Mouse (Mus musculus): ENCODE data around the gene Spata32. TPM values are rescaled to one million over a fixed set of nuclear protein-coding genes. Genes with fewer than 3 reads are reported as not detected.

Spata32 gene
- polyA plus RNA-seq, 1 experiment: not detected

- TF ChIP-seq TAL1 (IDR thresholded peaks at IDR 0.05; ENCODE audit: low read length) (no peak), GATA1 (IDR thresholded peaks at IDR 0.05; ENCODE audit: low read length) (no peak)
- Histone ChIP-seq H3K9me3 (ENCODE audit: control insufficient read depth, low read length) (no peaks in the 10 kb centered on the region), H3K36me3 (ENCODE audit: control insufficient read depth) (no peaks in the 10 kb centered on the region), H3K4me1 (ENCODE audit: control insufficient read depth) (peaks cover 14% of the 10 kb centered on the region), H3K4me3 (replicated peaks) (no peak overlapping the region), H3K27me3 (ENCODE audit: control insufficient read depth) (peaks cover 7% of the 10 kb centered on the region)
Measured at GRCm38 (mm10) chr11:103219259-103219658, 1.0 kb upstream of the Spata32 start.

DNA sequence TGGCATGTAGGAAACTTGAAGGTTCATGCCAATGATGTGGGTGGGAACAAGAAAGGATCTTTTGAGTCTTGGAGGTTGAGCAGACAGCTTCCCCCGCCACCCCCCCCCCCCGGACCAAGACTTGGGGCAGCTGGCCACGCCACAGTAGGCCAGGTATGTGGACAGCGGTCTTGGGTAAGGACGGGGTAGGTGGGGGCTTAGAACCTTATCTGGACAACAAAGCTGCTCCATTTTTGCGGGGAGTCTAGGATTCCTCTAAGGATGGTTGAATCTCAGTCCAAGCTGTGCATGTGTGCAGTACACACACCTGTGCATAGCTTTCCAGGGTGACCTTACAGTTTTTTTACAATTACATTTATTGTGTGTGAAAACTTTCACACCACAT lies 277 bp upstream of the Spata32 start:
- H3K36me3 ChIP-seq (ENCODE audit: control insufficient read depth): no peaks in the 10 kb centered on the region
- TF ChIP-seq GATA1 (IDR thresholded peaks at IDR 0.05; ENCODE audit: low read length): no peak
- TF ChIP-seq TAL1 (IDR thresholded peaks at IDR 0.05; ENCODE audit: low read length): no peak
- peak overlapping the region; percentile 61 for H3K4me3 ChIP-seq (replicated peaks)
- peaks cover 14% of the 10 kb centered on the region for H3K4me1 ChIP-seq (ENCODE audit: control insufficient read depth)
- H3K9me3 ChIP-seq (ENCODE audit: control insufficient read depth, low read length): peaks cover 3% of the 10 kb centered on the region
- peaks cover 7% of the 10 kb centered on the region for H3K27me3 ChIP-seq (ENCODE audit: control insufficient read depth)

DNA sequence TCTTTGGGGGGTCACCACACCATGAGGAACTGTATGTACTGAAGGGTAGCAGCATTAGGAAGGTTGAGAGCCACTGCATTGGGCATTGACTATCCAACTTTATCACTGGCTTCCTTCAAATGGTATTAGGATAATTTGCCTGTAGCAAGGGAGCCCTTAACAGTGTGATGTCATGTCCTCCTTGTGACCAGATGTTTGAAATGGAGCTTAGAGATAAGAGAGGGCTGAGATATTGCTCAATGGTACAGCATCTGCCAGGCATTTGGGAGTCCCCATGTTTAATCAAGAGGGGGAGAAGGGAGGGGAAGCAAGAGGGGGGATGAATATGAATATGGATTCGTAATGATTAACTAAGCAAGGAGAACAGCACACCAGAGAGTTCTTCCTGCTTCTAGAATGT lies 2.9 kb downstream of the Spata32 start:
- TF ChIP-seq TAL1 (IDR thresholded peaks at IDR 0.05; ENCODE audit: low read length): no peak
- no peak for TF ChIP-seq GATA1 (IDR thresholded peaks at IDR 0.05; ENCODE audit: low read length)
- Histone ChIP-seq H3K27me3 (ENCODE audit: control insufficient read depth) (peaks cover 7% of the 10 kb centered on the region), H3K4me3 (replicated peaks) (no peak overlapping the region), H3K36me3 (ENCODE audit: control insufficient read depth) (no peaks in the 10 kb centered on the region), H3K9me3 (ENCODE audit: control insufficient read depth, low read length) (peaks cover 6% of the 10 kb centered on the region), H3K4me1 (ENCODE audit: control insufficient read depth) (peaks cover 14% of the 10 kb centered on the region)

GRCm38 (mm10) chr11:103213712-103214111 lies 4.5 kb downstream of the Spata32 start:
- TF ChIP-seq GATA1 (IDR thresholded peaks at IDR 0.05; ENCODE audit: low read length) (no peak), TAL1 (IDR thresholded peaks at IDR 0.05; ENCODE audit: low read length) (no peak)
- Histone ChIP-seq H3K4me3 (replicated peaks) (no peak overlapping the region), H3K9me3 (ENCODE audit: control insufficient read depth, low read length) (peaks cover 6% of the 10 kb centered on the region), H3K27me3 (ENCODE audit: control insufficient read depth) (peaks cover 7% of the 10 kb centered on the region), H3K36me3 (ENCODE audit: control insufficient read depth) (no peaks in the 10 kb centered on the region), H3K4me1 (ENCODE audit: control insufficient read depth) (peaks cover 14% of the 10 kb centered on the region)

DNA sequence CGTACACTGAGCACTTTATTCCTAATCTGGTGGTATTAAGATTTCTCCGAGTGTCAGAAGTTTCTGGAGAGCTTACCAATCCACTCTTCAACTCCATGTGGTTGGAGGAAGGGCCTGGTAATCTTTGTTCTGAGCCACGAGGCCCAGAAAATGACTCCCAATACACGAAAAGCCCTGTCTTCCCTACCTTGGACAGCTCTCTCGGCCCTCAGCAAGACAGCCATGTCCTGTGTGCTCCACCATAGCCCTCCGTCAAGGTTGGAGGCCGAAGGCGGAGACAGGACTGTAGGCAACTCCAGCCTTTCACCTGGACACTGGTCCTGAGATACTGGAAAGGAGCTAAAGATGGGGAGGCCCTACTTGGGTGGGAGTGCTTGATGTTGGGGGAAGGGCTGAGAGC lies 7.9 kb downstream of the Spata32 start:
- H3K9me3 ChIP-seq (ENCODE audit: control insufficient read depth, low read length): peaks cover 6% of the 10 kb centered on the region
- no peaks in the 10 kb centered on the region for H3K27me3 ChIP-seq (ENCODE audit: control insufficient read depth)
- no peaks in the 10 kb centered on the region for H3K36me3 ChIP-seq (ENCODE audit: control insufficient read depth)
- peaks cover 2% of the 10 kb centered on the region; the same call in 1 of the 2 replicates for H3K4me1 ChIP-seq (ENCODE audit: control insufficient read depth)
- H3K4me3 ChIP-seq (replicated peaks): no peak overlapping the region
- TF ChIP-seq TAL1 (IDR thresholded peaks at IDR 0.05; ENCODE audit: low read length) (no peak), GATA1 (IDR thresholded peaks at IDR 0.05; ENCODE audit: low read length) (no peak)

- H3K36me3 ChIP-seq (ENCODE audit: control insufficient read depth): no peaks in the 10 kb centered on the region
- no peaks in the 10 kb centered on the region for H3K27me3 ChIP-seq (ENCODE audit: control insufficient read depth)
- TF ChIP-seq TAL1 (IDR thresholded peaks at IDR 0.05; ENCODE audit: low read length) (no peak), GATA1 (IDR thresholded peaks at IDR 0.05; ENCODE audit: low read length) (no peak)
Measured at GRCm38 (mm10) chr11:103208458-103208857, 9.8 kb downstream of the Spata32 start, which contains the start of gene 1700023F06Rik. TSS of gene 1700023F06Rik (minus strand) at chr11:103208558.

DNA sequence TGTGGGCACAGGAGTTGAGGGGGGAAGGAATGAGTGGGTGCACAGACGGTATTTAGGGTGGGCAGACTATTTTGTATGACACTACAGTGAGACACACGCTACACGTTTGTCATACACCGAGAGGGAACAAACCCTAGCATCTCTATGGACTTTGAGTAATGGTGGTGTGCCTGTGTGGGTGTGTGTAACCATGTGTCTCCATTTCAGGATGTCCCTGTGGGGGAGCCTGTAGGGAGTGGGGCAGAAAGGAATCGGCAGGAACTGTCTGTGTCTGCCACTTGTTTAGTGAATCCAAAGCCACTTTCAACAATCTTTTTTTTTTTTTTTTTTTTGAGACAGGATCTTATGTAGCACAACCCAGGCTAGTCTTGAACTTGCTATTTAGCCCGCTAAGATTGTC lies 12.0 kb downstream of the Spata32 start:
- no peaks in the 10 kb centered on the region for H3K9me3 ChIP-seq (ENCODE audit: control insufficient read depth, low read length)
- H3K4me3 ChIP-seq (replicated peaks): no peak overlapping the region
- no peaks in the 10 kb centered on the region for H3K4me1 ChIP-seq (ENCODE audit: control insufficient read depth)
- H3K27me3 ChIP-seq (ENCODE audit: control insufficient read depth): 0 out of 2 replicates have a peak, but pooled peaks cover 2% of the 10 kb centered on the region
- TF ChIP-seq GATA1 (IDR thresholded peaks at IDR 0.05; ENCODE audit: low read length): no peak
- TF ChIP-seq TAL1 (IDR thresholded peaks at IDR 0.05; ENCODE audit: low read length): no peak
- H3K36me3 ChIP-seq (ENCODE audit: control insufficient read depth): no peaks in the 10 kb centered on the region

More at GRCm38 (mm10) chr11:103208458-103208857, 9.8 kb downstream of the Spata32 start, which contains the start of gene 1700023F06Rik:
- Histone ChIP-seq H3K9me3 (ENCODE audit: control insufficient read depth, low read length) (peaks cover 2% of the 10 kb centered on the region; the same call in 1 of the 2 replicates), H3K4me3 (replicated peaks) (no peak within 1 kb of the TSS), H3K4me1 (ENCODE audit: control insufficient read depth) (no peaks in the 10 kb centered on the region)

DNA sequence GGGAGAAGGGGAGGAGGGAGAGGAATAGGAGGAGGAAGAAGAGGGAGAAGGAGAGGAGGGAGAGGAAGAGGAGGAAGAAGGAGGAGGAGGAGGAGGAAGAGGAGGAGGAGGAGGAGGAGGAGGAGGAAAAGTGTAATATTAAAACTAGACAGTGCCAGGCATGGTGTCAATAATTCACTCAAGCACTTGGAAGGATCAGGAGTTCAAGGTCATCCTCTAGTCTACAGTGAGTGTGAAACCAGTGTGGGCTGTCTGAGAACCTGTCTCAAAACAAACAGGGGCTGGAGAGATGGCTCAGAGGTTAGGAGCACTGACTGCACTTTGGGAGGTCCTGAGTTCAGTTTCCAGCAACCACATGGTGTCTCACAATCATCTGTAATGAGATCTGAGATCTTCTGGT lies 15.9 kb downstream of the Spata32 start:
- no peaks in the 10 kb centered on the region for H3K36me3 ChIP-seq (ENCODE audit: control insufficient read depth)
- H3K9me3 ChIP-seq (ENCODE audit: control insufficient read depth, low read length): no peaks in the 10 kb centered on the region
- no peak for TF ChIP-seq GATA1 (IDR thresholded peaks at IDR 0.05; ENCODE audit: low read length)
- TF ChIP-seq TAL1 (IDR thresholded peaks at IDR 0.05; ENCODE audit: low read length): no peak
- peaks cover 28% of the 10 kb centered on the region for H3K27me3 ChIP-seq (ENCODE audit: control insufficient read depth)
- no peaks in the 10 kb centered on the region for H3K4me1 ChIP-seq (ENCODE audit: control insufficient read depth)
- H3K4me3 ChIP-seq (replicated peaks): no peak overlapping the region

GRCm38 (mm10) chr11:103201664-103202063 lies 16.6 kb downstream of the Spata32 start:
- TF ChIP-seq TAL1 (IDR thresholded peaks at IDR 0.05; ENCODE audit: low read length) (no peak), GATA1 (IDR thresholded peaks at IDR 0.05; ENCODE audit: low read length) (no peak)
- Histone ChIP-seq H3K36me3 (ENCODE audit: control insufficient read depth) (no peaks in the 10 kb centered on the region), H3K9me3 (ENCODE audit: control insufficient read depth, low read length) (no peaks in the 10 kb centered on the region), H3K27me3 (ENCODE audit: control insufficient read depth) (peaks cover 36% of the 10 kb centered on the region), H3K4me3 (replicated peaks) (no peak overlapping the region), H3K4me1 (ENCODE audit: control insufficient read depth) (no peaks in the 10 kb centered on the region)

Data from erythroblast, embryonic 14.5 days (primary cell).